Mouse (Mus musculus) liver, postnatal 0 days (tissue): ENCODE data around the gene Cep97.

Source experiments
- CTCF ChIP-seq: sonication (generic); IDR thresholded peaks from 2 replicates; pipeline ENCODE4 v1.5.1; 2016; ENCODE audit warnings: antibody characterized with exemption, low read depth
- EP300 ChIP-seq: IDR thresholded peaks from 2 replicates; pipeline ENCODE4 v1.6.1; 2016; ENCODE audit warnings: antibody characterized with exemption, low read depth, mild to moderate bottlenecking

GRCm38 (mm10) chr16:55858465-55858864, 76.2 kb downstream of the Cep97 start:
- TF ChIP-seq EP300 (no peak), CTCF (peak; percentile 72)
